Mouse (Mus musculus): ENCODE measurements around the gene Pou2f1.

DNA sequence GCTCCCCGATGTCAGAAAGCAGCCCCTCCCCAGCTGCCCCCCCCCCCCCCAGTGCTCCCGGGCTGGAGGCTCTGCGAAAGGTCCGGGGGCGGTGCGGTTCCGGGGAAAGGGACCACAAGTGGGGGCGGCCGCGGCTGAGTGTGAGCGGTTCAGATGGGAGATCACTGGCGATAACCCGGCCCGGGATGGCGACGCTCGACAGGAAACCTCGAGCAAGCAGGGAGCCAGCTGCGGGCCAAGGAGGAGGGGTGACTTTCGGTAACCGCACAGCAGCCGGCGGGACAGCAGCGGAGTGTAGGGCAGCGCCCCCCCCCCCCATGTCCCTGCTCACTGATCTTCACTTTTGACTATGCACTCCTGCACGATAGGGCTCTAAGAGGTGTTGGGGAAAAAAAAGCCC lies 157.5 kb downstream of the Pou2f1 start:
- TF ChIP-seq CTCF (IDR thresholded peaks at IDR 0.05; ENCODE audit: low read depth, low read length): no peak
- no peak for TF ChIP-seq POLR2A (IDR thresholded peaks at IDR 0.05; ENCODE audit: extremely low read depth, insufficient read depth, low read length)

Measured in liver, adult 2 months (tissue).